Mouse (Mus musculus): ENCODE measurements around the gene Zfp358.

The Zfp358 gene

GRCm38 (mm10) chr8:3492901-3493844 is at the start of gene Zfp358:
Gene Zfp358, plus strand, starts transcription at chr8:3493138.
- DNase-seq (ENCODE audit: low spot score) = no peak

DNA sequence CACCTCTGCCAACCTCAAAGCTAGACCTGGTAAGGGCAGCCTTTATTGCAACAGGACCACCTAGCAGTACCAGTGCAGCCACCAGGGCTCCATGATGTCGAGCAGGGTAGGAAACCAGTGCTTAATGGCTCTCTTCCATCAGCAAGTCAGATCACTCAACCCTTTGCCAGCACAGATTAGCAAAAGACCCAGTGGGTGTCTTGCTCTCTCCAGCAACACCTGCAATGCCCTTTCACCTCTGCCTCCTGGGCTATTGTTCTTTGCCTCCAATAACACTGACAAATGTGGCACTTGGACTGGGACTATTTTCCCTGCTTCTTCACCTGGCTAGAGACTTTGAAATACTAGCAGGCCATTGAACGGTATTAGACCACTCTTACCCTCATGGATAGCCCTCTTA is 43.7 kb upstream of the Zfp358 start:
- no peak for DNase-seq (ENCODE audit: low spot score)

- no peak for DNase-seq (ENCODE audit: low spot score)
These were observed 42.3 kb upstream of the Zfp358 start for GRCm38 (mm10) chr8:3450670-3451069.

GRCm38 (mm10) chr8:3451992-3452391 is 40.9 kb upstream of the Zfp358 start:
- no peak for DNase-seq (ENCODE audit: low spot score)

DNA sequence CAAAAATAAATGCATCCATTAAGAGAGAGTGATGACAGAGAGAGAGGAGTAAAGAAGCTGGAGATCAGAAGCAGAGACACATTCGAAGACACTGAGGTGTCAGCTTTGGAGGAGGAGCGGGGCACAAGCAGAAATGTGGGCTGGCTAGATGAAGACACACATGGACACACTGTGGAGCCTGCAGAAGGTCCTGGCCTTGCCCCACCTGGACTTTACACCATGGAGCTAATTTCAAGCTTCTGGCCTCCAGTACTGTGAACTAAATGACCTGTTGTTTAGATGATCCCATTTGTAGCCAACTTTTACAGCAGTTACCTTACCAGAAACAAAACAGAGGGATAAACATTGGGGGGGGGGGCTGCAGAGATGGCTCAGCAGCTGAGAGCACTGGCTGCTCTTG is 29.7 kb upstream of the Zfp358 start:
- DNase-seq (ENCODE audit: low spot score) = no peak

GRCm38 (mm10) chr8:3464309-3464708 is 28.6 kb upstream of the Zfp358 start:
- no peak for DNase-seq (ENCODE audit: low spot score)

- DNase-seq (ENCODE audit: low spot score) = peak; percentile 81
These were observed 25.7 kb upstream of the Zfp358 start, which contains the start of gene Pex11g for GRCm38 (mm10) chr8:3467006-3467885. Gene Pex11g, minus strand, starts transcription at chr8:3467680.

- DNase-seq (ENCODE audit: low spot score) = no peak
These were observed 24.9 kb upstream of the Zfp358 start for GRCm38 (mm10) chr8:3467886-3468545.

GRCm38 (mm10) chr8:3468838-3469237 is 24.1 kb upstream of the Zfp358 start:
- DNase-seq (ENCODE audit: low spot score) = no peak

- no peak for DNase-seq (ENCODE audit: low spot score)
These were observed 22.4 kb upstream of the Zfp358 start, which contains the start of gene Tex45 for GRCm38 (mm10) chr8:3470562-3470961. Gene Tex45, plus strand, starts transcription at chr8:3470862.

- no peak for DNase-seq (ENCODE audit: low spot score)
These were observed 17.1 kb upstream of the Zfp358 start for GRCm38 (mm10) chr8:3475715-3476429.

DNA sequence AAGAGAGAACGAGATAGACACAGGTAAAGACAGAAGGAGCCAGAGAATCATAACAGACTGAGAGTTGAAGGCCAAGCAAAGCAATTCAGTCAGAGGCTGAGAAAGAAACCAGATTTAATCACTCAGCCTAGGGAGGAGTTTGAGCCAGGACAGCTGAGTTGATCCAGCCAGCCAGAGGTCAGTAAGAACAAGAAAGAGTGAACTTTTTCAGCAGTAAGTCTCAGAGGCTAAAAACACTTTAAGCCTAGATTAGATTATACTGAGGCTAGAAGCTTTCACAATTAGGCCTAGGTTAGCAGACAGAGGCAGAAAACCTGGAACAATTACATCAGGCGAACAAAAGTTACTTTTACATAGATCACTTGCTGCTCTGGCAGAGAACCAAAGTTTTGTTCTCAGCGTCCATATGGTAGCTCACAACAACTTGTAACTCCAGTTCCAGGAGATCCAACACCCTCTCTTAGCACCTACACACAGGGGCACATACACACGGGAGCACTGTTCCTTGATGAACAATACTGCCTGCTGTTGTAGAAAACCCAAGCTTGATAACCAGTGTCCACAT is 12.6 kb upstream of the Zfp358 start:
- DNase-seq (ENCODE audit: low spot score) = no peak

GRCm38 (mm10) chr8:3481605-3482004 is 11.3 kb upstream of the Zfp358 start:
- DNase-seq (ENCODE audit: low spot score) = no peak

DNA sequence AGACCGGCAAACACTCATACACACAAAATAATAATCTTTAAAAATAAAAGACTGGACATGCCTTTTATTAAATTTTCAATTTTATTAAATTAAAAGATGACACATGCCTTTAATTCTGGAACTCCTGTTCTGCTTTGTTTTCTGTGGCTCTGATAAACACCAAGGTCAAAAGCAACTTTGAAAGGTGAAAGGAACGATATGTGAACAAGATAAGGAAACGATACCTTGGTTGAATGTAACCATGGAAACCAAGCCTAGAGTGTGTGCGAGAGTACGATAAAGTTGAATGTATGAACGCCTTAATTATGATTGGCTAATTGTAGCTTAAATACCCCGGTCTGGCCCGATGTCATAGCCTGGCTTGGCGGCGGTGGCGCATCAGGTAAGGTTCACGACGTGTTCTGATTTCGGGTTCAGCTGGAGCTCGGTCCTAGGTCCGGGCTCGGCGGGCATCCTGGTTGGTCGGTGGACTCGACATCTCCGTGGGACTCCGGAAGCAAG is 10.6 kb upstream of the Zfp358 start:
- DNase-seq (ENCODE audit: low spot score) = no peak

- DNase-seq (ENCODE audit: low spot score) = no peak
These were observed 9.4 kb upstream of the Zfp358 start for GRCm38 (mm10) chr8:3483546-3483945.

- no peak for DNase-seq (ENCODE audit: low spot score)
These were observed 7.7 kb upstream of the Zfp358 start for GRCm38 (mm10) chr8:3485192-3485591.

GRCm38 (mm10) chr8:3493845-3494208 is 889 bp downstream of the Zfp358 start:
- DNase-seq (ENCODE audit: low spot score) = no peak

DNA sequence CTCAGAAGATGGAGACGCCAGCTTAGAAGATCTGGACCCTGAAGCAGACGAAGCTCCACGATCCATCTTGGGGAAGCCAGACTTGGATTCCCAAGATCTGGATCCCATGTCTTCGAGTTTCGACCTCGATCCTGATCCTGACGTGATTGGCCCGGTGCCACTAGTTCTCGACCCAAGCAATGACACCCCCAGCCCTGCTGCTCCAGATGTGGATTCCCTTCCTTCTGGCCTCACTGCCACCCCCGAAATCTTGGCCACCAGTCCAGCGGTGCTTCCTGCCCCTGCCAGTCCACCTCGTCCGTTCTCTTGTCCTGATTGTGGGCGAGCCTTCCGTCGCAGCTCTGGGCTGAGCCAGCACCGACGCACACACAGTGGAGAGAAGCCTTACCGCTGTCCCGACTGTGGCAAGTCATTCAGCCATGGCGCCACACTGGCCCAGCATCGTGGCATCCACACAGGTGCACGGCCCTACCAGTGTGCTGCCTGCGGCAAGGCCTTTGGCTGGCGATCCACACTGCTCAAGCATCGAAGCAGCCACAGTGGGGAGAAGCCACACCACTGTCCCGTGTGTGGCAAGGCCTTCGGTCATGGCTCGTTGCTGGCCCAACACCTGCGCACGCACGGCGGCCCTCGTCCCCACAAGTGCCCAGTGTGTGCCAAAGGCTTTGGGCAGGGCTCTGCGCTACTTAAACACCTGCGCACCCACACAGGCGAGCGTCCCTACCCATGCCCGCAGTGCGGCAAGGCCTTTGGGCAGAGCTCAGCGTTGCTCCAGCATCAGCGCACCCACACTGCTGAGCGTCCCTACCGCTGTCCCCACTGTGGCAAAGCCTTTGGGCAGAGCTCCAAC is 2.9 kb downstream of the Zfp358 start:
- no peak for DNase-seq (ENCODE audit: low spot score)

DNA sequence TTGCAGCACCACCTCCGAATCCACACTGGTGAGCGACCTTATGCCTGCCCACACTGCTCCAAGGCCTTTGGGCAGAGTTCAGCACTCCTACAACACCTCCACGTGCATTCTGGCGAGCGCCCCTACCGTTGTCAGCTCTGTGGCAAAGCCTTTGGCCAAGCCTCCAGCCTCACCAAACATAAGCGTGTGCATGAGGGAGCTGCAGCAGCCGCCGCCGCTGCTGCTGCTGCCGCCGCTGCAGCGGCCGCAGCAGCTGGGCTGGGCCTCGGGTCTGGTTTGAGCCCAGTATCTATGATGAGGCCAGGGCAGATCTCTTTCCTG is 3.5 kb downstream of the Zfp358 start:
- no peak for DNase-seq (ENCODE audit: low spot score)

DNA sequence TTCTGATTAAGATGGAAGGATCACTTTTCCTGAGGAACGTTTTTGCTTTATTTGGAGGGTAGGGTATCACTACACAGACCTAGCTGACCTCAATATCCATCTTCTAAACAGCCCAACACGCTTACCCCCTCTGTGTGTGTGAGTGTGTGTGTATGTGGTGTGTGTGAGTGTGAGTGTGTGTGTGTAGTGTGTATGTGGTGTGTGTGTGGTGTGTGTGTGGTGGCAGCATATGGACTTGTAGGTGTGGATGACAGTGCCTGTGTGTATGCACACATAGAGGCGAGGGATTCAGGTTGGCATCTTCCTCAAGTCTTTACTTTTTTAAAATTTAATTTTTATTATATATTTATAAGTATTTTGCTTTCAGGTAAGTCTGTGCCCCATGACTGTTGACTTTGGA is 5.6 kb downstream of the Zfp358 start:
- DNase-seq (ENCODE audit: low spot score) = no peak

Data from layer of hippocampus, adult 9-10 months (tissue).